Mouse (Mus musculus): ENCODE data around the gene Wwox. TPM values are rescaled to one million over a fixed set of nuclear protein-coding genes. Genes with fewer than 3 reads are reported as not detected.

The Wwox gene
- polyA plus RNA-seq, 1 experiment: 4.7 TPM

DNA sequence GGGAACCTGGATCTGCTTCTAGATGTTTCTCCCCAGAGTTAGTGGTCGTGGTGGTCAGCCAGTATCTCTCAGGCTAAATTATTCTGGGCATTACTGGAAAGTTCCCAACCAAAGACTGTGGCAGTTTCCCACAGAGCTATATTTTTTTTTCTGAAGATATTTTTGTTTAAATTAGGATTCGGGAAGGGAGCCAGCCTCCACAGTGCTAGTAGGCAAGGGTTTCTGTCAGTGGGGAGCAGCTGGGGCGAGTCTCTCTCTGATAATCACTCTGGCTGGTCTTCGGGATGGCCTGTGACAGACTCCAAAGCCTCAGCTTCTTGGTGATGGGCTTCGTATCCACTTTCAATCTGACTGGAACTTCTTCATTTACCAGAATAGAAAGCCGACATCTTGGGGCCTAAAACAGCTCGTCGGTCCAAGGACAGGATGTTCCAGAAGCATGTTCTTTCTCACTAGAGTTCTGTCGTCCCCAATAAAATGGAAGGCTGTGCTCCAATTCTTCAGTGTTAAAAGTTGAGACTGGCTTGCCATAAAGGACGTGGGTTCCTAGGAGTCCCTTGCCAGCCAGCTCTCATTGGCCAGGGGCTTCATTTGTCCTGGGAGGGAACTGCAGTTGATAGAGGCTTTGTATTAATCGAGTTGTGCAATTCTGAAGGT is 244.7 kb downstream of the Wwox start:
- Histone ChIP-seq H3K36me3 (replicated peaks; ENCODE audit: low read length) (peaks cover 2% of the 10 kb centered on the region), H3K4me1 (no peaks in the 10 kb centered on the region), H3K9me3 (peaks cover 75% of the 10 kb centered on the region), H3K27me3 (replicated peaks) (no peaks in the 10 kb centered on the region), H3K4me3 (replicated peaks) (no peak overlapping the region)
- no peak for TF ChIP-seq FLI1 (IDR thresholded peaks at IDR 0.05; ENCODE audit: low read length)
- no peak for TF ChIP-seq GATA1 (IDR thresholded peaks at IDR 0.05; ENCODE audit: borderline replicate concordance, low read length)

DNA sequence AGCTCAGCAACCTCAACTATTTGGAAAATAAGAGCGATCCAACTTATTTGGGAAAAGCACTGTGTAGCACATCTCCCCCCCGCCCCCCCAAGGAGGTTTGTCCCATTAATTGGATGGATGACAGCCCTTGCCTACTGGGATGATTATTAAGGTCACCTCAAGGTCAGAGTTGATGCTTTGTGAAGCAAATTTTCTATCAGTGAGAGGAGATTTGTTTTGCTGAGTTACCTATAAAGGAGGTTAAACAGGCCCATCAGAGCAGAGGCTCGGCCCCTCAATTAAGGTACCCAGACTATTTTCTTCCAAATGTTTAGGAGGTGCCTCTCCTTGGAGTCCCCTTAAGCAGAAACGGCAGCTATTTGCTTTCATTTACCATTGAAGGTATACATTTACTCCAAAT is 247.0 kb downstream of the Wwox start:
- TF ChIP-seq FLI1 (IDR thresholded peaks at IDR 0.05; ENCODE audit: low read length) (no peak), GATA1 (IDR thresholded peaks at IDR 0.05; ENCODE audit: borderline replicate concordance, low read length) (no peak)
- H3K4me3 ChIP-seq (replicated peaks): no peak overlapping the region
- no peaks in the 10 kb centered on the region for H3K36me3 ChIP-seq (replicated peaks; ENCODE audit: low read length)
- no peaks in the 10 kb centered on the region for H3K4me1 ChIP-seq
- H3K27me3 ChIP-seq (replicated peaks): no peaks in the 10 kb centered on the region
- peaks cover 79% of the 10 kb centered on the region for H3K9me3 ChIP-seq

DNA sequence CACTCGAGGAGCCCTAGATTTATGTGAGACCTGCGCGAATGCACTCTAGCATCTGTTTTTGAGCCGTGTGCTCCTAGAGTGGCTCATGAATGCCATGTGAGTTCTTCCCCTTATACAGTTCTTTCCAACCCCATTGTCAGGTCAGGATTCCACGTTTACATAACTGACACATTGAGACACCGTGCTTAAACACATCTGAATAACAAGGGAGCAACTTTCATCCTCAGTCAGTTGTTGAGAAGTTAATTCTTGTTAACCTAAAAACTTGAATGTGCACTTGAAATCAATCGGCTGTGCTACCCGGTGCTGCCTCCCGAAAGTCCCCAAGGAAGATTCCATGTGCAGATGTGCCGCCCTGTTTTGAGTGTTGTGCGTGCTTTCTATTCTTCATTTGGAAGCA is 249.3 kb downstream of the Wwox start:
- TF ChIP-seq FLI1 (IDR thresholded peaks at IDR 0.05; ENCODE audit: low read length): no peak
- no peak for TF ChIP-seq GATA1 (IDR thresholded peaks at IDR 0.05; ENCODE audit: borderline replicate concordance, low read length)
- no peak overlapping the region for H3K4me3 ChIP-seq (replicated peaks)

DNA sequence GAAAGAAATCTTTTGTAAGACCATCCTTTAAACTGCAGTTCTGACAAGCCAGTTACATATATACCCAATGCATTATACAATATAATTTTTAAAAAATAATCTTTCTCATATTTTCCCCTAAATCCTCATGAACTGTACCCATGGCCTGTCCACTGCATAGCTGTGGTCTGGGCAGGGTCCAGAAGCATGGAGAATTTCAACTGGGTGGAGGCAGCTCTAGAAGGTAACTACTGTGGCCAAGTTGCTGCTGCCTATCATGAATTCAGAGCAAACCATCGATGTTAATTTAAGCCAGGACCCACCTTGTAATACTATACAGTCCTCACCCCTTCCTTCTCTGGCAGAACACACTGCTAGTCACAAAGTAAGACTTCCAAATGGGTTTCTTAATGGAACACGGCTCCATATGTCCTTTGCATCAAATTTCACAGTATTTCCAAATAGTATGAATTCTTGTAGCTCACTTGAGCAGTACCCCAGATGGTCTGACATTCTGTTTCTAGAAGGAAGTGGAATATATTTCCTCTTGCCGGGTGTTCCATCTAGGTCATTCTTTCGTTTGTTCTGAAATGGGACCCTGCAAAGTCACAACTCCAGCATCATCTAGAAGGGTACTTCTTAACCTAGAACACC is 255.2 kb downstream of the Wwox start:
- Histone ChIP-seq H3K9me3 (peaks cover 81% of the 10 kb centered on the region), H3K36me3 (replicated peaks; ENCODE audit: low read length) (no peaks in the 10 kb centered on the region), H3K27me3 (replicated peaks) (no peaks in the 10 kb centered on the region), H3K4me1 (no peaks in the 10 kb centered on the region), H3K4me3 (replicated peaks) (no peak overlapping the region)
- TF ChIP-seq FLI1 (IDR thresholded peaks at IDR 0.05; ENCODE audit: low read length) (no peak), GATA1 (IDR thresholded peaks at IDR 0.05; ENCODE audit: borderline replicate concordance, low read length) (no peak)

More for the DNA sequence above, 249.3 kb downstream of the Wwox start:
- Histone ChIP-seq H3K36me3 (replicated peaks; ENCODE audit: low read length) (no peaks in the 10 kb centered on the region), H3K9me3 (peaks cover 76% of the 10 kb centered on the region), H3K4me1 (no peaks in the 10 kb centered on the region), H3K27me3 (replicated peaks) (no peaks in the 10 kb centered on the region)

DNA sequence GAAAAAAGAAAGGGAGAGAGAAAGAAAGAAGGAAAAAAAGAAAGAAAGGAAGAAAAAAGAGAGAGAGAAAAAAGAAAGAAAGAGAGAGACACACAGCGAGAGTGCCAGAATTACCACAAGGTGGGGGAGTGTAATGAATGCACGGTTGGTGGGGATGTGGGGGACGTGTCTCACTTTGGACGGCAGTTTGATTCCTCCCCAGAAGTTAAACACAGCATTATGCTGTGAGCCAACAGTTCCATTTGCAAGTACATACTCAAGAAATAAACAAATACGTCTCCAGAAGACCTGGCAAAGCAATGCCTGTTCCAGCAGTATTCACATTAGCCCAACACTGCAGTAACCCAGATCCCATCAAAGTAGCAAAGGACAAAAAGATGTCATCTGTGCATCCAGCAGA is 264.1 kb downstream of the Wwox start:
- H3K36me3 ChIP-seq (replicated peaks; ENCODE audit: low read length): no peaks in the 10 kb centered on the region
- H3K27me3 ChIP-seq (replicated peaks): no peaks in the 10 kb centered on the region
- no peak for TF ChIP-seq FLI1 (IDR thresholded peaks at IDR 0.05; ENCODE audit: low read length)
- TF ChIP-seq GATA1 (IDR thresholded peaks at IDR 0.05; ENCODE audit: borderline replicate concordance, low read length): no peak
- H3K9me3 ChIP-seq: peaks cover 22% of the 10 kb centered on the region
- H3K4me3 ChIP-seq (replicated peaks): no peak overlapping the region
- no peaks in the 10 kb centered on the region for H3K4me1 ChIP-seq

DNA sequence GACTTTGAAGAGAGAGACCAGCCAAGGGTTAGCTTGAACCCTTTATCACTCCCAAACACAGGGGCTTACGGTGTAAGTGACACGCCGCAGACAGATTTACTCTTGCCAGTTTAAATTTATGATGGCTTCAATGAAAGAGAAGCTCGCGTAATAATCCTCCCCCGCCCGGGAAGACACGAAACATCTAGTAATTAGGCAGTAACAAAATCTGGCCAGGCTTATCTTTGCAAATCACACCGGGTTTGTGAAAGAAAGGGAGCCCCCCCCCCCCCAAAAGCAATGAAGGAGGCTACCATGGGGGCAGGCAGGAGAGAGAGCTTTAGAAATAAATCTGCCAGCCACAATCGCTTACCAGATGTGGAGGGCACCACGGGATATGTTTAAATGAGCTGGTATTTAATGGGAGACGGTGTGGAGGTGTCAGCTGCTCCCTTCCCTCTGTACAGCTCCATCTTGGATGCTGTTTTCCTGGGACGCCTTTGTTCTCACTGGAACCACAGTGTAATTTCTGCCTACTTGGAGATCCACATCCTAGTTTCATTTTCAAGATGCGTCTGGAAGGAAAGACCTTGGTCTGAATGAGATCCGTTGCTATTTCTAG is 268.2 kb downstream of the Wwox start:
- Histone ChIP-seq H3K27me3 (replicated peaks) (no peaks in the 10 kb centered on the region), H3K4me3 (replicated peaks) (no peak overlapping the region), H3K4me1 (no peaks in the 10 kb centered on the region), H3K9me3 (peaks cover 5% of the 10 kb centered on the region), H3K36me3 (replicated peaks; ENCODE audit: low read length) (peaks cover 9% of the 10 kb centered on the region)
- TF ChIP-seq FLI1 (IDR thresholded peaks at IDR 0.05; ENCODE audit: low read length) (no peak), GATA1 (IDR thresholded peaks at IDR 0.05; ENCODE audit: borderline replicate concordance, low read length) (no peak)

DNA sequence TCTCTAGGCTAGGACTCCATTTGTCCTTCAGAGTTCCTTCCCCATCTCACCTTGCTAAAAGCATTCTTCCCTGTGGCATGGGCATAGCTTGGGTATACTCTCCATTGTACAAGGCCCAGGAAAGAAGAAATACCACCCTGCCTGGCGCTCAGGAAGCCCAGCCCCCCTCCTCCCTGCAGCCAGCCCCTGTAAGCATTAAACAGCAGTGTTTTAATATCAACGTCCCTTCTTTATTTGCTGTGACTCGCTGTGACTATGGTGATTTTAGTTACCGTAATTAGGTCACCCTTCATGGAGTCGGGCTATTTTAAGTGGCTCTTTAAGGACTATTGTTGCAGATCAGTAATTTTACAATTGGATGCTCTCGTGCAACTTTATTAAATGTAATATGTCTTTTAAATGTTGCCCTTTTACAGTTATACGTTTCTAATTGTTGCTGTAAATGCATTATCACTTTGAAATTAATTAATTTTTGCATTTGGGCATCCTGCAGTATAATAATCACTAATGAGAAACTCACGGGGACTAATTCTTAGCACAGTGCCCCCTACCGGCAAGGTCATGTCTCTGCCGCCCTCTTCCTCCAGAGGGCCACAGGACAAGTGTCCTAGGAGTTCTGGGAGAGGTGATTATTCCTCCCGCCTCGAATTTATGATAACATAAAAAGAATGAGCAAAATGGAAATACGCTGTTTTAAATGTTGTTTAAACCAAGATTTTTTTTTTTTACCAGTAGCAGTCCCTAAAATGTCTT is 276.0 kb downstream of the Wwox start:
- Histone ChIP-seq H3K36me3 (replicated peaks; ENCODE audit: low read length) (peaks cover 5% of the 10 kb centered on the region), H3K4me1 (no peaks in the 10 kb centered on the region), H3K27me3 (replicated peaks) (no peaks in the 10 kb centered on the region), H3K4me3 (replicated peaks) (no peak overlapping the region), H3K9me3 (peaks cover 36% of the 10 kb centered on the region)
- no peak for TF ChIP-seq GATA1 (IDR thresholded peaks at IDR 0.05; ENCODE audit: borderline replicate concordance, low read length)
- TF ChIP-seq FLI1 (IDR thresholded peaks at IDR 0.05; ENCODE audit: low read length): no peak

DNA sequence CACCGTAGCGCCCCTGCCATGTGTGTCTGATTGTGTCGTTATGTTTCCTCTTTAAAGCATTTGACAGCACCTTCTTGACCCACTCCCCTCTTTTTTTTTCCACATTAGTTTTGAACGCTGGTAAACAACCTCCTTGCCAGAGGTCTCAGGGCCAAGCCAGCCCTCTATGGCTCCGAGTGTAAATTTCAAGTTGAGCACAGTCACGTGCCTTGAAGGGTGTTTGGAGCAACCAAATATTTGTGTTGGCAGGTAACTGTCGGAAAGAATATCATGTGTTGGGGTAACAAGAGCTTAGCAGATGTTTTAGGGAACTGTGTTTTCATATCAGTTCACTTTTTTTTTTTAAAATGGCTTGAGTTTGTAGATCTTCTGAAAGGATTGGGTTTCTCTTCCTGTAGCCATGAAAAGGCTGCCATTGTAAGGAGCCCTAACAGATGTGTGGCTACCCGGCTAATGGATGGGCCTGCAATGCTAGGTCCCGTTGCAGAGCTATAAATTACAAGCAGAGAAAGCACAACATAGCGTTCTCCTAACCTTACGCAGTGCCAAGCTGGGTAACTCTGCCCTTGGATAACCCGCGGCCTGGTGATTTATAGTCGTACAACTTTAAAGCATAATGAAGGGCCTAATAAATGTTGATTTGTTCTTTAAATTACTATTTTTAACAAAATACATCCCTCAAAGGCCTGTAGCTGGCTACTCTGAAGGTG is 277.2 kb downstream of the Wwox start:
- peaks cover 45% of the 10 kb centered on the region for H3K9me3 ChIP-seq
- H3K4me1 ChIP-seq: no peaks in the 10 kb centered on the region
- TF ChIP-seq FLI1 (IDR thresholded peaks at IDR 0.05; ENCODE audit: low read length) (no peak), GATA1 (IDR thresholded peaks at IDR 0.05; ENCODE audit: borderline replicate concordance, low read length) (no peak)
- peaks cover 5% of the 10 kb centered on the region for H3K36me3 ChIP-seq (replicated peaks; ENCODE audit: low read length)
- no peak overlapping the region for H3K4me3 ChIP-seq (replicated peaks)
- no peaks in the 10 kb centered on the region for H3K27me3 ChIP-seq (replicated peaks)

DNA sequence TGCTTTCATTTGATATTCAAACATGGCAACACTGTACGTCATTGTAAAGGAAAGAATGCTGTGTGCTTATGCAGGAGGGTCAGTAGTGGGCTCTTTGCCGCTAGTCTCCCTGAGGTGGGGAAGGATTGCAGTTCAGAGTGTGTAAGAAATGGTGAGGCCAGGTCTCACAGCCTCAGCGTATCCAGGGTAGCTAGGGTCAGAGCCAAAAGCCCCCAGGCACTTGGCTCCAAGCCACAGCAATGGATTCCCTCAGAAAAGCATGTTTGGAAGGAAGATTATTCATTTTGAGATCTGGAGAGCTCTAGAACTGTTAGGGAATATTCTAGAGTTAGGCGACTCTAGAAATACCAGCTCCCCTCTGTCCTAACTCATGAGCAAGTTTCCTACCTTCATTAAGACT is 279.4 kb downstream of the Wwox start:
- H3K27me3 ChIP-seq (replicated peaks): no peaks in the 10 kb centered on the region
- peaks cover 46% of the 10 kb centered on the region for H3K9me3 ChIP-seq
- TF ChIP-seq FLI1 (IDR thresholded peaks at IDR 0.05; ENCODE audit: low read length): no peak
- no peak for TF ChIP-seq GATA1 (IDR thresholded peaks at IDR 0.05; ENCODE audit: borderline replicate concordance, low read length)
- H3K36me3 ChIP-seq (replicated peaks; ENCODE audit: low read length): no peaks in the 10 kb centered on the region
- no peak overlapping the region for H3K4me3 ChIP-seq (replicated peaks)
- H3K4me1 ChIP-seq: no peaks in the 10 kb centered on the region

All from megakaryocyte, embryonic 14.5 days (primary cell).